Mouse (Mus musculus) limb, embryonic 10.5 days (tissue): ENCODE measurements around the gene Fbxo5. TPM values are rescaled to one million over a fixed set of nuclear protein-coding genes. Genes with fewer than 3 reads are reported as not detected.

ENCODE experiments used
- DNase-seq: peaks from one replicate; pipeline ENCODE4 v3.0.0-alpha.2; 2017; ENCODE audit warnings: low spot score
- H3K27ac ChIP-seq: fragments of 300-500 bp; sonication (generic); 2 replicates; pipeline ENCODE4 v1.5.1; 2016; ENCODE audit warnings: mild to moderate bottlenecking
- H3K27me3 ChIP-seq: fragments of 300-500 bp; sonication (generic); 2 replicates; pipeline ENCODE4 v1.6.1; 2016; ENCODE audit warnings: low read depth, mild to moderate bottlenecking; ENCODE audit not compliant: poor library complexity, severe bottlenecking
- H3K36me3 ChIP-seq: fragments of 300-500 bp; sonication (generic); 2 replicates; pipeline ENCODE4 v1.6.1; 2016; ENCODE audit warnings: mild to moderate bottlenecking, moderate library complexity
- H3K4me1 ChIP-seq: fragments of 300-500 bp; sonication (generic); 2 replicates; pipeline ENCODE4 v1.6.1; 2016
- H3K4me3 ChIP-seq: fragments of 300-500 bp; sonication (generic); 2 replicates; pipeline ENCODE4 v1.5.1; 2016; ENCODE audit warnings: mild to moderate bottlenecking, moderate library complexity
- H3K9me3 ChIP-seq: fragments of 300-500 bp; sonication (generic); replicated peaks from 2 replicates; pipeline ENCODE4 v1.6.1; 2016; ENCODE audit warnings: mild to moderate bottlenecking
- whole genome bisulfite sequencing: fragments of 180-500 bp; shearing (Covaris S2); methylation state at CpG from one replicate; pipeline ENCODE4 v1.1.7; 2016; 5-methylcytosine and 5-hydroxymethylcytosine counted together
- polyA plus RNA-seq: library from polyadenylated mRNA; unstranded; fragments of >200 nt; fragmentation: Nextera tagmentation; extraction: Ambion mirVana; gene quantifications from 2 replicates; pipeline ENCODE4 v1.2.1, GENCODE M21; 2016

The Fbxo5 gene
- polyA plus RNA-seq, 1 experiment from 2014 or later = 106 TPM

GRCm38 (mm10) chr10:5806416-5806815, 1.0 kb upstream of the Fbxo5 start:
- no peaks in the 10 kb centered on the region for H3K9me3 ChIP-seq
- DNase-seq = no peak
- no peaks in the 10 kb centered on the region for H3K27me3 ChIP-seq
- H3K4me1 ChIP-seq = peaks cover 12% of the 10 kb centered on the region
- peak overlapping the region; percentile 84 for H3K4me3 ChIP-seq
- WGBS = 22% methylated on average over 8 of the region's 8 CpGs
- H3K27ac ChIP-seq = peak overlapping the region; percentile 96
- peaks cover 27% of the 10 kb centered on the region for H3K36me3 ChIP-seq

DNA sequence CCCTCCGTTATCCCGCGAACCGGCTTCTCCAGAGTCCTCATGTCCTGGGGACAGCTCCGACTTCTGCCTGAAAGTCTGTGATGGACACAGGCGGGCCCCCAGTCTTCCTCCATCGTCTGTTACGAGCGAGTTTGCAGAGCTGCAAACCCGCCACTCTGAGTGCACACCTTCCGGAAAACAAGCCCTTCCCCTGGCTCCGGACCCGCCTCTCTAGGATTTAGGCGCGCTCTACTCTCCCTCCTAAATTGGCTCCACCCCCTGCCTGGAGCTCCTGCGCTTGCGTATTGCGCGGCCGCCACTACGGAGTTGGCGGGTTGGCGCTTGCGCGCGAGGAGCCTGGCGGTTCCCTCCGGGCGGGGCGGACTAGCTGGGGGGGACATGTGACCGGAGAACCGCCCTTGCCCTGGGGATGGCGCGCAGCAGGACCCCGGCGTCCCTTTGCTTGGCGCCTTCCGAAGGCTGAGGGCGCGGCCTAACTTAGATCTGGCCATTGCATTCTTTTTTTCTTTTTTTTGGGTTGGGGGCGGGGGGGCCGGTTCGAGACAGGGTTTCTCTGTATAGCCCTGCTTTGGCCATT, 419 bp upstream of the Fbxo5 start:
- H3K4me3 ChIP-seq = peak overlapping the region; percentile 84
- DNase-seq = peak; percentile 96

GRCm38 (mm10) chr10:5804691-5805156, 676 bp downstream of the Fbxo5 start:
- Histone ChIP-seq H3K4me1 (peaks cover 12% of the 10 kb centered on the region), H3K27me3 (no peaks in the 10 kb centered on the region), H3K9me3 (no peaks in the 10 kb centered on the region), H3K27ac (peak overlapping the region; percentile 96), H3K4me3 (peak overlapping the region; percentile 84), H3K36me3 (peaks cover 33% of the 10 kb centered on the region)
- under 1% methylated on average over 24 of the region's 24 CpGs for WGBS
- no peak for DNase-seq

More for the DNA sequence above, 419 bp upstream of the Fbxo5 start:
- H3K27ac ChIP-seq = peak overlapping the region; percentile 96
- H3K9me3 ChIP-seq = no peaks in the 10 kb centered on the region
- H3K4me1 ChIP-seq = peaks cover 12% of the 10 kb centered on the region
- H3K27me3 ChIP-seq = no peaks in the 10 kb centered on the region
- under 1% methylated on average over 43 of the region's 43 CpGs for WGBS
- peaks cover 27% of the 10 kb centered on the region for H3K36me3 ChIP-seq

- H3K27ac ChIP-seq = peak overlapping the region; percentile 96
- DNase-seq = no peak
- H3K27me3 ChIP-seq = no peaks in the 10 kb centered on the region
- H3K4me3 ChIP-seq = peak overlapping the region; percentile 84
- 0% methylated on average over 1 of the region's 1 CpGs for WGBS
- H3K4me1 ChIP-seq = peaks cover 12% of the 10 kb centered on the region
- peaks cover 42% of the 10 kb centered on the region for H3K36me3 ChIP-seq
- H3K9me3 ChIP-seq = no peaks in the 10 kb centered on the region
These were observed 1.7 kb downstream of the Fbxo5 start for GRCm38 (mm10) chr10:5803739-5804138.

DNA sequence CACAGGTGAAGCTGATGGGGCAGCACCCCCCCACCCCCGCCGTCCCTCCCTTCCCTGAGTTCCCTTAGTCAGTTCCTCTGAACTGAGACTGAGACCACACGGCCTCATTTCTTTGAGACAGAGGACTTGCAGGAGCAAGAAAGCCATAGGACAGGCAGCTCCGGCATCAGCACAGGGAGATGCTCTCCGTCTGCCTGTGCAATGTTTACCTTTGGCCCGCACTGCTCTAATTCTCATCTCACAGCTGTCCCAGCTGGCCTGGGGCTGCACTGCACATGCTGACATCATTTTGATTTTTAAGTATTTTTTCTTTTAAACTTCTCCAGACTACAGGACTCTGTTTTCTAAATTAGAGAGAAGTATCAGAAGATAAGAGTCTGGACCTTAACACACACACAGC, 2.5 kb downstream of the Fbxo5 start:
- no peaks in the 10 kb centered on the region for H3K27me3 ChIP-seq
- H3K27ac ChIP-seq = no peak overlapping the region
- peaks cover 12% of the 10 kb centered on the region for H3K4me1 ChIP-seq
- H3K4me3 ChIP-seq = peak overlapping the region; percentile 84
- no peak for DNase-seq
- H3K36me3 ChIP-seq = peaks cover 51% of the 10 kb centered on the region
- WGBS = 50% methylated on average over 6 of the region's 6 CpGs
- H3K9me3 ChIP-seq = no peaks in the 10 kb centered on the region

GRCm38 (mm10) chr10:5800490-5800889, 4.9 kb downstream of the Fbxo5 start:
- Histone ChIP-seq H3K4me1 (peaks cover 8% of the 10 kb centered on the region), H3K4me3 (no peak overlapping the region), H3K27me3 (no peaks in the 10 kb centered on the region), H3K27ac (no peak overlapping the region), H3K9me3 (no peaks in the 10 kb centered on the region), H3K36me3 (peaks cover 55% of the 10 kb centered on the region)
- 97% methylated on average over 1 of the region's 1 CpGs for WGBS
- DNase-seq = no peak

DNA sequence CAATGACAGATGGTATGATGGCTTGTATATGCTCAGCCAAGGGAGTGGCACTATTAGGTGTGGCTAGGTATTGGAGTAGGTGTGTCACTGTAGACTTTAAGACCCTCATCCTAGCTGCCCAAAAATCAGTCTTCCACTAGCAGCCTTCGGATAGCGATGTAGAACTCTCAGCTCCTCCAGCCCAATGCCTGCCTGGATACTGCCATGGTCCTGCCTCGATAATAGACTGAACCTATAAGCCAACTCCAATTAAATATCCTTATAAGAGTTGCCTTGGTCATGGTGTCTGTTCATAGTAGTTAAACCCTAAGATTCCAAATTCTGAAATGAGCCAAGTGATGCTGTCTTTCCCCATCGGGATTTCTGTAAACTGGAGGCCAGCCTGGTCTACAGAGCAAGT, 7.3 kb downstream of the Fbxo5 start:
- no peak for DNase-seq
- Histone ChIP-seq H3K27me3 (no peaks in the 10 kb centered on the region), H3K27ac (no peak overlapping the region), H3K4me1 (peaks cover 7% of the 10 kb centered on the region), H3K4me3 (no peak overlapping the region), H3K36me3 (peaks cover 55% of the 10 kb centered on the region), H3K9me3 (no peaks in the 10 kb centered on the region)
- 84% methylated on average over 4 of the region's 4 CpGs for WGBS

GRCm38 (mm10) chr10:5790657-5791056, 14.7 kb downstream of the Fbxo5 start:
- Histone ChIP-seq H3K9me3 (no peaks in the 10 kb centered on the region), H3K27ac (no peak overlapping the region), H3K27me3 (no peaks in the 10 kb centered on the region), H3K4me3 (no peak overlapping the region), H3K4me1 (no peaks in the 10 kb centered on the region), H3K36me3 (no peaks in the 10 kb centered on the region)
- DNase-seq = peak; percentile 56
- WGBS = 23% methylated on average over 12 of the region's 12 CpGs

- 28% methylated on average over 4 of the region's 4 CpGs for WGBS
- Histone ChIP-seq H3K9me3 (no peaks in the 10 kb centered on the region), H3K27me3 (no peaks in the 10 kb centered on the region), H3K4me3 (no peak overlapping the region), H3K4me1 (no peaks in the 10 kb centered on the region), H3K27ac (no peak overlapping the region), H3K36me3 (no peaks in the 10 kb centered on the region)
- no peak for DNase-seq
These were observed 18.5 kb downstream of the Fbxo5 start for GRCm38 (mm10) chr10:5786923-5787322.

Other genes with a start within 250 kb of the Fbxo5 start
- 2.0 and 2.2 TPM in 2 replicates for gene Myct1, start 211.8 kb downstream of the Fbxo5 start, polyA plus RNA-seq
- not detected in 2 replicates for gene Vip, start 166.4 kb downstream of the Fbxo5 start, polyA plus RNA-seq
- 11.5 and 12.6 TPM in 2 replicates for gene Mtrf1l, start 18.3 kb upstream of the Fbxo5 start, polyA plus RNA-seq
- 0.23 and 0.28 TPM in 2 replicates for gene Rgs17, start 116.8 kb upstream of the Fbxo5 start, polyA plus RNA-seq